Mouse (Mus musculus) myocyte (in vitro differentiated cells): ENCODE results near the gene Atrip.

Experiments
- CEBPB ChIP-seq: IDR thresholded peaks from 2 replicates; pipeline ENCODE4 v1.6.1; 2011; ENCODE audit warnings: mild to moderate bottlenecking, moderate library complexity; ENCODE audit not compliant: poor library complexity, insufficient read depth, severe bottlenecking
- E2F4 ChIP-seq: IDR thresholded peaks from one replicate; pipeline ENCODE4 v1.6.1; 2011; ENCODE audit warnings: mild to moderate bottlenecking, control low read depth, moderate library complexity; ENCODE audit not compliant: insufficient read depth
- MAX ChIP-seq: IDR thresholded peaks from one replicate; pipeline ENCODE4 v1.6.1; 2011; ENCODE audit warnings: low read depth, mild to moderate bottlenecking, control low read depth
- MYOD1 ChIP-seq, 3 experiments: IDR thresholded peaks; one replicate each; pipeline ENCODE4 v1.6.1; 2011; ENCODE audit warnings: control low read depth in 2 of 3, low read depth in 2 of 3, mild to moderate bottlenecking in 2 of 3, moderate library complexity in 1 of 3; ENCODE audit not compliant: insufficient read length in 2 of 3, control insufficient read depth in 1 of 3
- MYOG ChIP-seq, 3 experiments: IDR thresholded peaks; one replicate each; pipeline ENCODE4 v1.6.1; 2011; ENCODE audit warnings: control low read depth in 2 of 3, low read depth in 2 of 3, mild to moderate bottlenecking in 2 of 3; ENCODE audit not compliant: insufficient read length in 2 of 3, control insufficient read depth in 1 of 3, insufficient read depth in 1 of 3
- POLR2A ChIP-seq: IDR thresholded peaks from one replicate; pipeline ENCODE4 v1.6.1; 2011; ENCODE audit warnings: low read depth, mild to moderate bottlenecking, control low read depth, moderate library complexity; ENCODE audit not compliant: insufficient read length
- POLR2AphosphoS2 ChIP-seq: IDR thresholded peaks from one replicate; pipeline ENCODE4 v1.6.1; 2011; ENCODE audit warnings: low read depth, control low read depth; ENCODE audit not compliant: insufficient read length
- REST ChIP-seq: IDR thresholded peaks from one replicate; pipeline ENCODE4 v1.6.1; 2011; ENCODE audit warnings: mild to moderate bottlenecking, control low read depth, moderate library complexity; ENCODE audit not compliant: insufficient read depth, insufficient read length
- SRF ChIP-seq: IDR thresholded peaks from one replicate; pipeline ENCODE4 v1.6.1; 2011; ENCODE audit warnings: low read depth; ENCODE audit not compliant: control insufficient read depth, insufficient read length
- TCF12 ChIP-seq: IDR thresholded peaks from one replicate; pipeline ENCODE4 v1.6.1; 2011; ENCODE audit warnings: mild to moderate bottlenecking, control low read depth; ENCODE audit not compliant: poor library complexity, insufficient read depth, severe bottlenecking
- TCF3 ChIP-seq: IDR thresholded peaks from one replicate; pipeline ENCODE4 v1.6.1; 2011; ENCODE audit warnings: low read depth, control low read depth; ENCODE audit not compliant: insufficient read length
- USF1 ChIP-seq: IDR thresholded peaks from one replicate; pipeline ENCODE4 v1.6.1; 2011; ENCODE audit warnings: low read depth, mild to moderate bottlenecking, control low read depth, moderate library complexity

DNA sequence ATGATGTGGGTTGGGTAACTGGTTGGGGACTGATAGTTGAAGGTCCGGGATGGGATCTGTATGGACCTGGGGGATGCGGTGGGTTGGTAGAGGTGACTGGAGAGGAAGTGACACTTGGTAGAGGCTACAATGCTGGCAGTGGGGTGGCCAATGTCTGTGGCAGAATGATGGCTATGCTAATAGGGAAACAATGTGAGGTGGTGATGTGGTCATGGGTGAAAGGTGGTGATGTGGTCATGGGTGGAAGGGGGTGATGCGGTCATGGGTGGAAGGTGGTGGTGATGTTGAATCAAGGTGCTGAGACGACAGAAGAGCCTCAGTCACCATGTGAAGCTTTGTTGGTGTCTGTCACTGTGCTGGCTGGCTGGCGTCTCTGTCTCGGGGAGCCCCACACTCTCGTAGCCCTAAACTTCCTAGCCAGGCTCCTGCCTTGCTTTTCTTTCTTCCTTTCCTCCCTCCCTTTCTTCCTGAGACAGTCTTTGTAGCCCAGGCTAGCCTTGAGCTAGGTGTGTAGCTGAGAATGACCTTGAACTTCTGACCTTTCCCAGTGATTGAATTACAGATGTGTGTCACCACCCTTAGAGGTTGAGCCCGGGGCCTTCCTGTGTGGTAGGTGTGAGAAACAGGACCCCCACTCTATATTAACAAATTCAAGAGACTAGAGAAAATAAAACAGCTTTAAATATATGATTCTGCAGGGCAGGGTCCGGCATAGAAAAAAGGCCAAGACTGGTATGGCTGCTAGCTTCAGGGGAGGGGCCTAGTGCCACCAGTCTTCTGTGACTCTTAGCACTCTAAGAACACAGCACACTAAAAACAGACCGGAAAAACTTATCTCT, 22.1 kb downstream of the Atrip start:
- no peak for TF ChIP-seq POLR2A
- no peak for TF ChIP-seq TCF12
- TF ChIP-seq MYOD1 (IDR thresholded peaks at IDR 0.05; ENCODE audit: control insufficient read depth in 1 of 3, insufficient read length in 2 of 3, low read depth in 2 of 3) = no peak
- no peak for TF ChIP-seq SRF
- TF ChIP-seq MYOG (IDR thresholded peaks at IDR 0.05; ENCODE audit: control insufficient read depth in 1 of 3, insufficient read depth in 1 of 3, insufficient read length in 2 of 3, low read depth in 2 of 3) = no peak
- no peak for TF ChIP-seq POLR2AphosphoS2
- no peak for TF ChIP-seq REST
- TF ChIP-seq MAX = no peak
- no peak for TF ChIP-seq E2F4
- TF ChIP-seq USF1 = no peak
- TF ChIP-seq TCF3 = no peak
- no peak for TF ChIP-seq CEBPB
